Mouse (Mus musculus): ENCODE data around the gene Eif3i.

The Eif3i gene

DNA sequence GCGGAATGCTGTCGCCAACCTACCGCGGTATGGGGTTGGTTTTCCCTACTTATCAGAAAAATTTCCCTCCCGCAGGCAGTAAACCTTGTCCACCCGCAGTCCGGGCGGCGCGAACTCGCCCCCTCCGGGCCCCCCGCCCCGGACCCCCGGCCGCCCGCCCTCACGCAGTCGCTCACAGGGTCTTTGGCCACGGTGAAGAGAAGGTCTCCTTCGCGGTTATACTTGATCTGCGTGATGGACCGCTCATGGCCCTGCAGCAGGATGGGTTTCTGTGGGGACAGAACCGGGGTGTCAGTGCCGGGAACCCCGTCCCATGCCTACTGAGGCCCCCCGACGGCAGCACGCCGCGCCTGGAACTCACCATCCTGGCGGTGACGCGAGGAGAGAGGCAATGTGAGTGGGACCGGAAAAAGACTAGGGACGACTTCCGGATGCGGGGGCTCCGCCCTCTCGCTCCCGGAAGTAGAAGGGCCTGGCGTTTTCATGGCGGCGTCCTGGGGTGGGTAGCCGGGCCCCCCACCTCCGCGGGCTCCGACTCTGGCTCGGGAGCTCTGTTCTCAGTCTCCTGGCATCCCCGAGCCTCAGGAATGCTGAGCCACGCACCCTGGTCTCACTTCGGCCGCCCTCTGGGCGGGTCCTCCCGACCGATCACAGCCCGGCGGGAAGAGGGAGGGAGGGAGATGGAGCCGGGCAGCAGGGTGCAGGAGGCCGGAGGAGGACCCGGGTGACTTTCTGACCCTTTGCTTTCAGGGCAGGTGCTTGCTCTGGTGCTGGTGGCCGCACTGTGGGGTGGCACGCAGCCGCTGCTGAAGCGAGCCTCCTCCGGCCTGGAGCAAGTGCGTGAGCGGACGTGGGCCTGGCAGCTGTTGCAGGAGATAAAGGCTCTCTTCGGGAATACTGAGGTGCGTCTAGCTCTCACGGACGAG is at the start of gene Eif3i, which contains the start of gene Tmem234:
Gene Eif3i (minus strand): TSS at position 416 of the 926 bp plus-strand sequence.
Gene Tmem234 (plus strand): TSS at position 436 of the 926 bp plus-strand sequence.
- peak; percentile 73 for DNase-seq (ENCODE audit: low read depth, low spot score)

DNA sequence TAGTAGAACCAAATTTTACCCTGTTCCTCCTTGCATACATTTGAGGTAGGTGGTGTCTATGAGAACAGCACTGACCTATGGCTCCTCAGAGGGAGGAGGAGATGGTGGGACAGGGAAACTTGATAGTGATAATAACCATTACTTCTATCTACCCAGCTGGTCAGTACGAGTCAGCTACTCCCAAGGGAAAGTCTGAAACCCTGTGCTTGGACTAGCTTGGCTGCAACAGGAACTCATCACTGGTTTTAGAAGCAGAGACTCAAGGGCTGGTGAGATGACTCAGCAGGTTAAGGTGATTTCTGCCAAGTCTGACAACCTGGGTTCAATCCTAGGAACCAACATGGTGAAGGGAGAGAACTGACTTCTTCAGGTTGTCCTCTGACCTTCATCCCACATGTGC is 48.2 kb upstream of the Eif3i start:
- DNase-seq (ENCODE audit: low read depth, low spot score) = no peak

GRCm38 (mm10) chr4:129645204-129645603 is 44.8 kb upstream of the Eif3i start:
- no peak for DNase-seq (ENCODE audit: low read depth, low spot score)

DNA sequence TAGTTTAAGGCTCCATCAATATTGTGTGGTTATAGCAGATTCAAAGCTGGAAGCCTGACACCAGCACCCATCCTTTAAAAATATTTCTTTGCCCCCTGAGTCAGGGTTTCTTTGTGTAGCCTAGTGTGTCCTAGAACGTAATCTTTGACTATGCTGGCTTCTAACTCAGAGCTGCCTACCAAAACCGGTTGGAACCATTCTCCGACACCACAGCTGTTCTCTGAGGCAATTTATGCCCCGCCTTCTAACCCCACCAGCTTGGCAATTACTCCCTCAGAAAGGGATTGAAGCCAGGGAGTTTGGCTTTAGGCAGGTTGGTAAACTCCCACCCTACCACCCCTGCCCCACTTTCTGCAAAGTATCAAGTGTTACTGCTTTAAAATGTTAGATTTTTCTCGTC is 41.3 kb upstream of the Eif3i start:
- no peak for DNase-seq (ENCODE audit: low read depth, low spot score)

DNA sequence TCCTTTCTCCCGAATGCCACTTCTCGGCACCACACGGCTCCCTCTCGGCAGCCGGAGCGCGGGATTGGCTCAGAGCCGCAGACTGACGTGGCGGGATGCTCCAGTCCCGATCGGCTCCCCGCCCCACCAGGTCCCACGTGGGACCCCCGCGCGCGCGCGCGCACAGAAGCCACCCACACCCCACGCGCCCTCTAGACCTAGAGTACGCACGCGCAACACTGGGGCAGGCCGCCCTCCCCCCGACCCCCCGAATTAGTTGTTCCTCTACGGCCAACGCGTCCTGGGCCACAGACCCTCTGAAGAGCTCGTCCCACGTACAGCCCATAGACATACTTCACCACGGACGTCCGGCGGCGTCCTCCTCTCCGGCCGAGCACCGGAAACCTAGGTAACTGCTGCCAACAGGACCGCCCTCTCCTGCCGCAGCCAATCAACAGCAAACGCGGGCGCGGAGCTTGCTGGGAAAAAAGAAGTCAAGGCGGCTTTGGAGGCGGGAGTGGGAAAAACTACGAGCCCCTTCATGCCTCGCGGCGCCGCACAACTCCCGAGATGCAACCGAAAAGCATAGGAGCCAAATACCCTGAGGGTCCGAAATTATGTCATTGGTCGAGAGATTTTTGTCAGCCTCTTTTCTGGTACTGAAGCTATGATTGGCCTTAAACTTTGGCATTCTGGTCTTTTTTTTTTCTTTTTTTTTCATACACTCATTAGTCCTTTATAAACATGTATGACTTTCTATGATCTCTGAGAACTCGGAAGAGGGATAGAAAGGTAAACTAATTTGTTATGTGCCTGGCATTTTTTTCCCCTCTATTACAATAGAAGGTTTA is 40.4 kb upstream of the Eif3i start, which contains the start of gene Txlna:
Gene Txlna (minus strand): TSS at position 428 of the 830 bp plus-strand sequence.
- peak; percentile 97 for DNase-seq (ENCODE audit: low read depth, low spot score)

DNA sequence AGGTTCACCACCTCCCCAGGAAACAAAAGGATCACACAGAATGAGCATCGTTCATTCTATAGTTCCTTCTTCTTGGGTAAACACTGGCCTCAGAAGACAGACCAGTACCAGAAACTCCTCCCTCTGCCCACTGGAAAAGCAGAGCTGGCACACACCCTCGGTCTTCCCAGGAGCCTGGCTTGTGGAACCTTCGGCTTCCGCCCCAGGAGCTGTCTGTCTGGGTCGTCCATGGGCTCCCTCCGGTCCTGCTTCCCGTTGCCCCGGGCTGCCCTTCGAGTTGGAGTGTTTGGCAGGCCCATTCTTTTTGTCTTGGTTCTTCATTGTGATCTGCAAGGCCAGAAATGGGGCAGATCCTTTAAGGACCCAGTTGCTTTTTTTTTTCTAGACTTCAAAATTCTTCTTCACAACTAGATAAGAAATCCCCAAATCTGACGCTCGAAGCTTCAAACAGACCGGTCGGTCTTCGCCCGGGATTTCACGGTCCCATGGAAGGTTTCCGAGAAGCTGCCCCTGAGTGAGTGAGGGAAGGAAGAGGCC is 39.7 kb upstream of the Eif3i start:
- no peak for DNase-seq (ENCODE audit: low read depth, low spot score)

- DNase-seq (ENCODE audit: low read depth, low spot score) = no peak
These were observed 38.8 kb upstream of the Eif3i start for GRCm38 (mm10) chr4:129639221-129639620.

DNA sequence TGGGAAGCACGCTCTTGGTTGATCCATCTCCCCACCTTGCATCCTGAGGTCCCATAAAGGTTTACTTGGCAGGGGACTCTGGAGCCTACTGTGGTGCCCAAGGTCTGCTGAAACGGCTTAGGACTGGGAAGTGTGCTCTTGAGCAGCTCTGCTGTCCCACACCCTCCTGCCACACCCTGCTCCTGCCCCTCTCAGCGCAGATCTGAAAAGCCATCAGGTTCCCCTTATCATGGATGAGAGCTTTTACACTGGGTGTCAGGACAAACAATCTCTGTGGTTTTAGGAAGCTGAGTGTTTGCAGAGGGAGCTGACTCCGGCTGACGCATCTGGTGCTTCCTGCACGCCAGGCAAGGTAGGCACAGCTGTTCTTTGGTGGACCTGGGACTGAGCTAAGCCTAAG is 33.4 kb upstream of the Eif3i start:
- DNase-seq (ENCODE audit: low read depth, low spot score) = no peak

- no peak for DNase-seq (ENCODE audit: low read depth, low spot score)
These were observed 31.4 kb upstream of the Eif3i start for GRCm38 (mm10) chr4:129631867-129632266.

DNA sequence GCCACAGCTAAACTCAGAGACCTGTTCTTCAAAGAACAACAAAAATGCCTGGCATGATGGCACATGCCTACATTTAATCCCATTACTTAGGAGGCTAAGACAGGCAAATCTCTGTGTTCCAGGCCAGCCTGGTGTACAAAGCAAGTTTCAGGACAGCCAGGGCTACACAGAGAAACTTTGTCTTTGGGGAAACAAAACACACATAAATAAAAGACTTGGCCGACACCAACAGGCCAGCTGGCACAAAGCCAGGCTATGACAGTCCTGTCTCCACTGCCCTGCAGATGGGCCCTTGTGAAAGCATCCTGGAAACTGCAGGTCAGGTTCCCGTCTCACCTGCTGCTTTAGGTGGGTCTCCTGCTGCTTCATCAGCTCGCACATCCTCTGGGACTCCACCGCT is 30.5 kb upstream of the Eif3i start:
- no peak for DNase-seq (ENCODE audit: low read depth, low spot score)

- no peak for DNase-seq (ENCODE audit: low read depth, low spot score)
These were observed 25.6 kb upstream of the Eif3i start for GRCm38 (mm10) chr4:129626035-129626434.

- DNase-seq (ENCODE audit: low read depth, low spot score) = no peak
These were observed 25.0 kb upstream of the Eif3i start for GRCm38 (mm10) chr4:129625496-129625895.

- peak; percentile 34 for DNase-seq (ENCODE audit: low read depth, low spot score)
These were observed 24.6 kb upstream of the Eif3i start for GRCm38 (mm10) chr4:129625029-129625370.

GRCm38 (mm10) chr4:129624281-129625028 is 24.0 kb upstream of the Eif3i start:
- peak; percentile 94 for DNase-seq (ENCODE audit: low read depth, low spot score)

DNA sequence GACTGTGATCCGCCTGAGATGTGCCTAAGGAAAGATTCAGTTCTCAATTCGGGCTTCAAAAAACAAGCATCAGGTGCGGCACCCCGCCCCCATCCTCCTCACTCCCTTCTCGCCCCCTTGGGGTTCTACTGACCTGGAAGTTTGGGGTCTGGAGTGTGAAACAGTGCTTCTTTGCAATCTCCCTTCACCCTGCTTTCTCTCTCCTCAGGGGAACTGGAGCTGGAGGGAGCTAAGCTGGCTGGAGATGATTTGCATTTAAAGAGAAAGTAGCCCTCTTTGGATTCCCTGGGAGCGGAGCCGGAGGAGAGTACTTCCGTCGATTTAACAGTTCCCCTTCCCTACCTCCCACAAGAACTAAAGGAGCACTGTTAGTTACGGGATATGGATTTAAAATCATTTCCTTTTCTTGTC is 23.2 kb upstream of the Eif3i start, which contains the start of gene Ccdc28b:
Gene Ccdc28b (minus strand): TSS at position 267 of the 411 bp plus-strand sequence.
- peak; percentile 63 for DNase-seq (ENCODE audit: low read depth, low spot score)

- no peak for DNase-seq (ENCODE audit: low read depth, low spot score)
These were observed 22.5 kb upstream of the Eif3i start for GRCm38 (mm10) chr4:129622803-129623535.

DNA sequence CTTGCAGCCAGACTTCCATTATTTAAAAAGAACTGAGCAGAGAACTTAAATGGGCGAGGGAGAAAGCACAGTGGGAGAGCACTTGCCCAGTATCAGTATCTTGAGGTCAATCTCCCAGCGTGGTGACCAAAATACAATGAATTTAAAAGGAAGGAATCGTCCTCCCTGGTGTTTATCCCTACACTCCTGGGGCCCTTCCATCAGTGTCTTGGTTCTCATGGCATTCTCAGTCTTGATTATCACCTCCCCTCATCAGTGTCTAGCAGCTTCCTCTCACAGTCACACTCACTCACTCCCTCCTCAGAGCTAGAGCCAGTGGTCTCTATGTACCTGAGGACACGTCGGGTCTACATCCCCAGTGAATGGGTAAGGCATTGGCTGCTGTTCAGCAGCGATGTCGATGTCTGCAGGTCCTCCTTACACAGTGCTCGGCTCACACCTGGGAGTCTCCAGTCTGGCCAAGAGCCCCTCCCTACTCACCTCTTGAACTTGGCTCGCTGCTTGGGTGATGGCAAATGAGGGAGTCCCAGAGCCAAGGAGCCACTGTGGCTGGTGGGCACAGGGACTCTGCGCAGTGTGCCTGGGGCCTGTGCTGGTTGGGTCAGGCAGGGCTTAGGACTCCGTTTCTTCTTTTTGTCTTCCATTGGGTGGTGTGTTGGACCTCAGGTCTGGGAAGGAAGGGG is 21.8 kb upstream of the Eif3i start:
- DNase-seq (ENCODE audit: low read depth, low spot score) = no peak

DNA sequence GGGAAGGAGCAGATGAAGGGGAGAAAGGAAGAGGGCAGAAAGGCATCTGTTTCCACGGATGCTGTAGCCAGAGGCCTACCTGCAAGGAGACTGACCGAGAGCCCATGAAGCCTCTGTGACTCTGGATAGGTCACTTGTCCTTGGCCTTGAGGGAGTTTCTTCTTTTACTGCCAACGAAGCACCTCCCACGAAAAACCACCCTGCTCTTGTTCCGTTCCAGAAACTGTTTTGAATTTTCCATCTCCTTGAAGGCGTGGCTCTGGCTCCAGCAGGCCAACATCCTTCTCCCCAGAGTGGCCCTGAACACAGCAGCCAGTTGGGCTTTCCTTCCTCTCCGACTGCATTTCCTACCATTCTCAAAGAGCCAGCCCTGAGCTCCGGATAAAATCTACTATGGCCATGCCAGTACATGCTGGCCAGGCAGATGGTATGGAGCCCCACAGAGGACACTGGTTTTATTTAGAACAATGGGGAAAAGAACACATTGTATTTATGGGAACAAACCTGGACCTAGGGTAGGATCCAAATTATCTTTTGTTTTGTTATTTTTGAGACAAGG is 20.9 kb upstream of the Eif3i start:
- DNase-seq (ENCODE audit: low read depth, low spot score) = no peak

DNA sequence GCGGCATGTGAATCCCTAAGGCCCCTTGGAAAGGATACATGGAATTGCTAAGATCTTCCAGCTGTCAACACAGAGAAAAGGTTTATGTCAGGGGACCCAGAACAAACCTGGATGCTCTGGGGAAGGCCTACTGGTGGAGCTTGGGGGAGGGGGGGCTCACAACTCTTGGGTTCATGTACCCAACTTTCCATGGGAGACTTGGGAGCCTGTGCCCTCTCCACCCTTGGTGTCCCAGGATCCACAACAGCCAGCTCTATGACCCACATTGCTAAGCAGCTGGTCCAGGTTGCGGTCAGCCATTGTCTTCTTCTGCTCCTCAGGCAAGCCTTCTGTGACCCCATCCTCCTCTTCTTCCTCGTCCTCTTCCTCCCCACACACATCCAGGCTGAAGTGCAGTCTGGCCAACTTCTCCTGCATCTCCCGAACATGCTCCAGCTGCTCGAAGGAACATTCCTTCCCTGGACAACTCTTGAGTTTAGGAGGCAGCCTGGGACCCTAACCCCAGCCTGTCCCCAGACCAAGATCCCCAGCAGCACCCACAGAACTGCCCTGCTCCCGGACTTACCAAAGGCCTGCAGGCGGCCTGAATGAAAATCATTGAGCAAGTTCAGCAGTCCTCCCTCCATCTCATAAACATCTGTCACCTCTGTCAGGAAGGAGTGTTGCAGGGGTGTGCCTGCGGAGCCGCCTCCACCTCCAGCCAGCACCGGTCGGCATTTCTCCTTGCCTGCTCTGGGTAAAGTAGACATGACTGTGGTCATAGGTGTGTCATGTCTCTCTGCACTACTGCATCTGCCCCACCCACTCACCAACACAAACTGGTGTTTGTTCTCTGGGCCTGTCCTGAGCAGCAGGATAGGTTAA is 20.2 kb upstream of the Eif3i start:
- no peak for DNase-seq (ENCODE audit: low read depth, low spot score)
